Mouse (Mus musculus): ENCODE results near the gene Rasgrp2. TPM values are rescaled to one million over a fixed set of nuclear protein-coding genes. Genes with fewer than 3 reads are reported as not detected.

Gene Rasgrp2
- polyA plus RNA-seq, 1 experiment from 2014 or later = 21.5 TPM

GRCm38 (mm10) chr19:6373539-6374400, 25.4 kb upstream of the Rasgrp2 start:
- no peak overlapping the region for H3K9ac ChIP-seq (replicated peaks)
- H3K36me3 ChIP-seq = peaks cover 95% of the 10 kb centered on the region
- no peaks in the 10 kb centered on the region for H3K4me1 ChIP-seq
- H3K27me3 ChIP-seq = no peaks in the 10 kb centered on the region
- ATAC-seq (ENCODE audit: low FRiP score, low read depth) = no peak
- no peaks in the 10 kb centered on the region for H3K9me3 ChIP-seq
- no peak overlapping the region for H3K4me3 ChIP-seq
- no peak overlapping the region for H3K4me2 ChIP-seq (replicated peaks)
- WGBS = 66% methylated on average over 12 of the region's 12 CpGs
- no peak overlapping the region for H3K27ac ChIP-seq (replicated peaks)

- ATAC-seq (ENCODE audit: low FRiP score, low read depth) = no peak
- 99% methylated on average over 9 of the region's 10 CpGs for WGBS
- Histone ChIP-seq H3K4me2 (replicated peaks) (no peak overlapping the region), H3K27me3 (no peaks in the 10 kb centered on the region), H3K9ac (replicated peaks) (no peak overlapping the region), H3K36me3 (peaks cover 95% of the 10 kb centered on the region), H3K27ac (replicated peaks) (no peak overlapping the region), H3K4me3 (no peak overlapping the region), H3K9me3 (no peaks in the 10 kb centered on the region), H3K4me1 (no peaks in the 10 kb centered on the region)
Measured at GRCm38 (mm10) chr19:6374571-6374970, 24.6 kb upstream of the Rasgrp2 start.

- Histone ChIP-seq H3K36me3 (peaks cover 85% of the 10 kb centered on the region), H3K4me1 (no peaks in the 10 kb centered on the region), H3K9ac (replicated peaks) (no peak overlapping the region), H3K4me2 (replicated peaks) (no peak overlapping the region), H3K4me3 (no peak overlapping the region), H3K27ac (replicated peaks) (0 out of 2 replicates have a peak overlapping the region, but pooled peaks have one; percentile 10), H3K9me3 (no peaks in the 10 kb centered on the region), H3K27me3 (no peaks in the 10 kb centered on the region)
- WGBS = 90% methylated on average over 31 of the region's 42 CpGs
- ATAC-seq (ENCODE audit: low FRiP score, low read depth) = peak; percentile 19
Measured at GRCm38 (mm10) chr19:6375423-6376254, 23.5 kb upstream of the Rasgrp2 start.

- no peak for ATAC-seq (ENCODE audit: low FRiP score, low read depth)
- 74% methylated on average over 14 of the region's 14 CpGs for WGBS
- Histone ChIP-seq H3K36me3 (peaks cover 79% of the 10 kb centered on the region), H3K9me3 (no peaks in the 10 kb centered on the region), H3K4me2 (replicated peaks) (no peak overlapping the region), H3K9ac (replicated peaks) (no peak overlapping the region), H3K4me1 (no peaks in the 10 kb centered on the region), H3K27me3 (no peaks in the 10 kb centered on the region), H3K4me3 (no peak overlapping the region), H3K27ac (replicated peaks) (no peak overlapping the region)
Measured at GRCm38 (mm10) chr19:6376255-6376564, 22.9 kb upstream of the Rasgrp2 start.

GRCm38 (mm10) chr19:6376643-6377042, 22.5 kb upstream of the Rasgrp2 start:
- H3K36me3 ChIP-seq = peaks cover 75% of the 10 kb centered on the region
- no peak overlapping the region for H3K4me3 ChIP-seq
- H3K4me2 ChIP-seq (replicated peaks) = no peak overlapping the region
- H3K27ac ChIP-seq (replicated peaks) = no peak overlapping the region
- H3K9me3 ChIP-seq = no peaks in the 10 kb centered on the region
- ATAC-seq (ENCODE audit: low FRiP score, low read depth) = no peak
- WGBS = 85% methylated on average over 2 of the region's 2 CpGs
- H3K9ac ChIP-seq (replicated peaks) = no peak overlapping the region
- H3K27me3 ChIP-seq = no peaks in the 10 kb centered on the region
- no peaks in the 10 kb centered on the region for H3K4me1 ChIP-seq

- Histone ChIP-seq H3K4me1 (no peaks in the 10 kb centered on the region), H3K4me2 (replicated peaks) (no peak overlapping the region), H3K27me3 (no peaks in the 10 kb centered on the region), H3K4me3 (no peak overlapping the region), H3K9me3 (no peaks in the 10 kb centered on the region), H3K9ac (replicated peaks) (no peak overlapping the region), H3K36me3 (peaks cover 66% of the 10 kb centered on the region), H3K27ac (replicated peaks) (peak overlapping the region; percentile 52)
- 55% methylated on average over 11 of the region's 11 CpGs for WGBS
- ATAC-seq (ENCODE audit: low FRiP score, low read depth) = no peak
Measured at GRCm38 (mm10) chr19:6377327-6378040, 21.7 kb upstream of the Rasgrp2 start.

- H3K4me1 ChIP-seq = peaks cover 14% of the 10 kb centered on the region
Measured at GRCm38 (mm10) chr19:6380411-6381166, 18.6 kb upstream of the Rasgrp2 start.

GRCm38 (mm10) chr19:6381238-6381637, 17.9 kb upstream of the Rasgrp2 start:
- Histone ChIP-seq H3K9me3 (no peaks in the 10 kb centered on the region), H3K9ac (replicated peaks) (no peak overlapping the region), H3K4me3 (no peak overlapping the region), H3K27ac (replicated peaks) (no peak overlapping the region), H3K27me3 (no peaks in the 10 kb centered on the region), H3K4me1 (peaks cover 14% of the 10 kb centered on the region), H3K36me3 (peaks cover 30% of the 10 kb centered on the region), H3K4me2 (replicated peaks) (no peak overlapping the region)
- 95% methylated on average over 5 of the region's 5 CpGs for WGBS
- ATAC-seq (ENCODE audit: low FRiP score, low read depth) = no peak

More at GRCm38 (mm10) chr19:6380411-6381166, 18.6 kb upstream of the Rasgrp2 start:
- no peaks in the 10 kb centered on the region for H3K27me3 ChIP-seq
- H3K4me3 ChIP-seq = no peak overlapping the region
- WGBS = 92% methylated on average over 9 of the region's 9 CpGs
- no peaks in the 10 kb centered on the region for H3K9me3 ChIP-seq
- no peak overlapping the region for H3K9ac ChIP-seq (replicated peaks)
- peaks cover 36% of the 10 kb centered on the region for H3K36me3 ChIP-seq
- H3K4me2 ChIP-seq (replicated peaks) = no peak overlapping the region
- ATAC-seq (ENCODE audit: low FRiP score, low read depth) = no peak
- no peak overlapping the region; the same call in 1 of the 2 replicates for H3K27ac ChIP-seq (replicated peaks)

GRCm38 (mm10) chr19:6382323-6382924, 16.7 kb upstream of the Rasgrp2 start:
- Histone ChIP-seq H3K36me3 (peaks cover 18% of the 10 kb centered on the region), H3K9me3 (no peaks in the 10 kb centered on the region), H3K4me3 (no peak overlapping the region), H3K9ac (replicated peaks) (no peak overlapping the region), H3K4me1 (peaks cover 14% of the 10 kb centered on the region), H3K27ac (replicated peaks) (no peak overlapping the region), H3K4me2 (replicated peaks) (no peak overlapping the region), H3K27me3 (no peaks in the 10 kb centered on the region)
- no peak for ATAC-seq (ENCODE audit: low FRiP score, low read depth)
- WGBS = 78% methylated on average over 4 of the region's 4 CpGs

- ATAC-seq (ENCODE audit: low FRiP score, low read depth) = no peak
- H3K27ac ChIP-seq (replicated peaks) = peak overlapping the region; percentile 54
- no peaks in the 10 kb centered on the region for H3K27me3 ChIP-seq
- H3K9ac ChIP-seq (replicated peaks) = no peak overlapping the region; the same call in 1 of the 2 replicates
- H3K9me3 ChIP-seq = no peaks in the 10 kb centered on the region
- peaks cover 8% of the 10 kb centered on the region for H3K36me3 ChIP-seq
- WGBS = 30% methylated on average over 5 of the region's 5 CpGs
- peaks cover 14% of the 10 kb centered on the region for H3K4me1 ChIP-seq
- no peak overlapping the region for H3K4me2 ChIP-seq (replicated peaks)
- no peak overlapping the region for H3K4me3 ChIP-seq
Measured at GRCm38 (mm10) chr19:6383470-6383869, 15.7 kb upstream of the Rasgrp2 start.

- Histone ChIP-seq H3K9ac (replicated peaks) (no peak within 1 kb of the TSS; the same call in 1 of the 2 replicates), H3K4me2 (replicated peaks) (no peak within 1 kb of the TSS), H3K27ac (replicated peaks) (peak within 1 kb of the TSS; percentile 54), H3K36me3 (peaks cover 2% of the 10 kb centered on the region), H3K4me1 (peaks cover 14% of the 10 kb centered on the region), H3K9me3 (no peaks in the 10 kb centered on the region), H3K27me3 (0 out of 2 replicates have a peak, but pooled peaks cover 5% of the 10 kb centered on the region), H3K4me3 (no peak within 1 kb of the TSS)
- no peak for ATAC-seq (ENCODE audit: low FRiP score, low read depth)
- WGBS = 7% methylated on average over 7 of the region's 7 CpGs
Measured at GRCm38 (mm10) chr19:6384128-6384527, 15.0 kb upstream of the Rasgrp2 start, which contains the start of gene Pygm. Gene Pygm (plus strand): TSS chr19:6384399.

All from midbrain, embryonic 12.5 days (tissue).